ENCODE assay signal across 24 mouse cellular contexts in the genomic region with DNA sequence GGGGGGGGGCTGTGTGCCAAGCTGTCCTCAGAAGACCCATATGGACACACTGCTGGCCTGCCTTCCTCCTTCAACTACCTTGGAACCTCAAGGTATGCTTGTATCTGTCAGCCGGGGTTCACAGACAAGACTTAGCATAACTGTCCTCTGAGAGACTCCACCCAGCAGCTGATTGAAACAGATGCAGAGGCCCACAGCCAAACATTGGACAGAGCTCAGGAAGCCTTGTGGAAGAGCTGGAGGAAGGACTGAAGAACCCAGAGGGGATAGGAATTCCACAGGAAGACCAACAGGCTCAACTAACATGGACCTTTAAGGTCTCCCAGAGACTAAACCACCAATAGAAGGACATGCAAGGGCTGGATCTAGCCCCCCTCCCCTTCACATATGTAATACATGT.
A peak's percentile ranks its signal among the peaks of the same experiment; 100 is the strongest.
DNase-seq lines count a peak whose midpoint lies in the region; ATAC-seq and TF ChIP-seq lines count a peak whose summit lies in the region.
"Had no signal": no experiment of that assay in that cellular context is flagged by ENCODE, and none has a peak within 500 bp of the region (broad histone marks: within the 10 kb centered on the region; RNA-seq: fewer than 3 reads in every experiment).

No protein-coding gene starts in this region.

- TF ChIP-seq CTCF in gastrocnemius, adult 2 months (IDR thresholded peaks at IDR 0.05), result no peak

- intact Hi-C loops in gastrocnemius, adult 2 months (cut with DNase I), result no loop called here

- H3K9ac ChIP-seq in hindbrain, embryonic 13.5 days, result no peak overlapping the region
- H3K9ac ChIP-seq in hindbrain, embryonic 12.5 days, result no peak overlapping the region
- H3K9ac ChIP-seq: embryonic facial prominence, embryonic 15.5 days; forebrain, embryonic 15.5 days; heart, embryonic 13.5 days; liver, postnatal 0 days; midbrain, embryonic 12.5 days; neural tube, embryonic 15.5 days had no signal

- H3K27ac ChIP-seq in heart, embryonic 10.5 days, result no peak overlapping the region
- H3K27ac ChIP-seq in gastrocnemius, adult 2 months, result peak overlapping the region; percentile 12; the same call in 1 of the 2 replicates
- no peak overlapping the region for H3K27ac ChIP-seq in hindbrain, embryonic 13.5 days
- H3K27ac ChIP-seq in hindbrain, embryonic 12.5 days, result no peak overlapping the region
- H3K27ac ChIP-seq: embryonic facial prominence, embryonic 15.5 days; forebrain, embryonic 15.5 days; heart, embryonic 13.5 days; hindbrain, embryonic 10.5 days; kidney, postnatal 0 days; left cerebral cortex, adult 2 months; midbrain, embryonic 12.5 days; neural tube, embryonic 15.5 days had no signal

- H3K27me3 ChIP-seq in heart, embryonic 10.5 days (ENCODE audit: insufficient read depth, poor library complexity, severe bottlenecking), result no peaks in the 10 kb centered on the region
- H3K27me3 ChIP-seq in hindbrain, embryonic 13.5 days, result no peaks in the 10 kb centered on the region
- no peaks in the 10 kb centered on the region for H3K27me3 ChIP-seq in hindbrain, embryonic 12.5 days
- H3K27me3 ChIP-seq: embryonic facial prominence, embryonic 15.5 days; forebrain, embryonic 15.5 days; heart, embryonic 13.5 days; midbrain, embryonic 12.5 days; neural tube, embryonic 15.5 days had no signal

- H3K4me3 ChIP-seq in heart, embryonic 10.5 days, result no peak overlapping the region
- no peak overlapping the region for H3K4me3 ChIP-seq in gastrocnemius, adult 2 months
- no peak overlapping the region for H3K4me3 ChIP-seq in hindbrain, embryonic 13.5 days
- H3K4me3 ChIP-seq in hindbrain, embryonic 12.5 days, result no peak overlapping the region
- H3K4me3 ChIP-seq: embryonic facial prominence, embryonic 15.5 days; forebrain, embryonic 15.5 days; heart, embryonic 13.5 days; hindbrain, embryonic 10.5 days; left cerebral cortex, adult 2 months; midbrain, embryonic 12.5 days; neural tube, embryonic 15.5 days had no signal

- no peaks in the 10 kb centered on the region for H3K4me1 ChIP-seq in heart, embryonic 10.5 days
- H3K4me1 ChIP-seq in hindbrain, embryonic 13.5 days (replicated peaks), result no peaks in the 10 kb centered on the region
- no peaks in the 10 kb centered on the region for H3K4me1 ChIP-seq in hindbrain, embryonic 12.5 days
- H3K4me1 ChIP-seq: embryonic facial prominence, embryonic 15.5 days; forebrain, embryonic 15.5 days; heart, embryonic 13.5 days; hindbrain, embryonic 10.5 days; midbrain, embryonic 12.5 days; neural tube, embryonic 15.5 days had no signal

- no peak for ATAC-seq in hindbrain, embryonic 13.5 days (ENCODE audit: low FRiP score)
- no peak for ATAC-seq in hindbrain, embryonic 12.5 days (ENCODE audit: low FRiP score)
- ATAC-seq: CD4-positive, CD25-positive, alpha-beta regulatory T cell, adult 4 months; forebrain, embryonic 15.5 days; liver, postnatal 0 days; lung, postnatal 0 days had no signal

- H3K9me3 ChIP-seq in heart, embryonic 10.5 days, result no peaks in the 10 kb centered on the region
- no peaks in the 10 kb centered on the region for H3K9me3 ChIP-seq in hindbrain, embryonic 13.5 days
- H3K9me3 ChIP-seq in hindbrain, embryonic 12.5 days (replicated peaks), result no peaks in the 10 kb centered on the region
- H3K9me3 ChIP-seq: embryonic facial prominence, embryonic 15.5 days; forebrain, embryonic 15.5 days; heart, embryonic 13.5 days; hindbrain, embryonic 10.5 days; midbrain, embryonic 12.5 days; neural tube, embryonic 15.5 days had no signal

- H3K4me2 ChIP-seq in hindbrain, embryonic 13.5 days, result no peak overlapping the region
- H3K4me2 ChIP-seq in hindbrain, embryonic 12.5 days (replicated peaks), result no peak overlapping the region
- H3K4me2 ChIP-seq: embryonic facial prominence, embryonic 15.5 days; forebrain, embryonic 15.5 days; heart, embryonic 13.5 days; midbrain, embryonic 12.5 days; neural tube, embryonic 15.5 days had no signal

- H3K36me3 ChIP-seq in heart, embryonic 10.5 days, result no peaks in the 10 kb centered on the region
- no peaks in the 10 kb centered on the region for H3K36me3 ChIP-seq in hindbrain, embryonic 13.5 days
- H3K36me3 ChIP-seq in hindbrain, embryonic 12.5 days, result no peaks in the 10 kb centered on the region
- H3K36me3 ChIP-seq: forebrain, embryonic 15.5 days; hindbrain, embryonic 10.5 days; midbrain, embryonic 12.5 days; neural tube, embryonic 15.5 days had no signal

- 94% methylated on average over 1 of the region's 1 CpGs for WGBS in heart, embryonic 10.5 days
- 93% methylated on average over 1 of the region's 1 CpGs for WGBS in hindbrain, embryonic 13.5 days
- WGBS in hindbrain, embryonic 12.5 days, result 93% methylated on average over 1 of the region's 1 CpGs

- peak; percentile 57 for DNase-seq in heart, adult 18-20 months
- no peak for DNase-seq in heart, embryonic 10.5 days (ENCODE audit: low spot score)
- peak; percentile 63 for DNase-seq in gastrocnemius, adult 2 months
- peak; percentile 49 for DNase-seq in heart, adult 8-10 months (ENCODE audit: low spot score)
- peak; percentile 28 for DNase-seq in heart, postnatal 4 days
- DNase-seq: adrenal gland, postnatal 14 days; cerebellum, adult 9-10 months; kidney, adult 11 months; liver; liver, postnatal 0 days; thymus, adult 2 months; thymus, postnatal 4 days had no signal
